Mouse (Mus musculus): ENCODE results near the gene Micu1.

The Micu1 gene

GRCm38 (mm10) chr10:59887432-59887831, 185.2 kb downstream of the Micu1 start:
- in situ Hi-C loops (cut with MboI; ENCODE audit: low pct_unique_long_range_greater_than_20kb in 1 of 2, low sequenced_read_pairs in 2 of 2, unreplicated experiment in 1 of 2) = no loop called here

- in situ Hi-C loops (cut with MboI; ENCODE audit: low pct_unique_long_range_greater_than_20kb in 1 of 2, low sequenced_read_pairs in 2 of 2, unreplicated experiment in 1 of 2) = no loop called here
These were observed 187.1 kb downstream of the Micu1 start for GRCm38 (mm10) chr10:59889339-59889738.

- in situ Hi-C loops (cut with MboI; ENCODE audit: low pct_unique_long_range_greater_than_20kb in 1 of 2, low sequenced_read_pairs in 2 of 2, unreplicated experiment in 1 of 2) = no loop called here
These were observed 187.9 kb downstream of the Micu1 start for GRCm38 (mm10) chr10:59889953-59890751.

- in situ Hi-C loops (cut with MboI; ENCODE audit: low pct_unique_long_range_greater_than_20kb in 1 of 2, low sequenced_read_pairs in 2 of 2, unreplicated experiment in 1 of 2) = no loop called here
These were observed 190.7 kb downstream of the Micu1 start for GRCm38 (mm10) chr10:59892977-59893376.

- in situ Hi-C loops (cut with MboI; ENCODE audit: low pct_unique_long_range_greater_than_20kb in 1 of 2, low sequenced_read_pairs in 2 of 2, unreplicated experiment in 1 of 2) = no loop called here
These were observed 192.2 kb downstream of the Micu1 start for GRCm38 (mm10) chr10:59894251-59895160.

GRCm38 (mm10) chr10:59895460-59896186, 193.3 kb downstream of the Micu1 start:
- in situ Hi-C loops (cut with MboI; ENCODE audit: low pct_unique_long_range_greater_than_20kb in 1 of 2, low sequenced_read_pairs in 2 of 2, unreplicated experiment in 1 of 2) = no loop called here

GRCm38 (mm10) chr10:59896211-59896610, 193.9 kb downstream of the Micu1 start:
- in situ Hi-C loops (cut with MboI; ENCODE audit: low pct_unique_long_range_greater_than_20kb in 1 of 2, low sequenced_read_pairs in 2 of 2, unreplicated experiment in 1 of 2) = no loop called here

GRCm38 (mm10) chr10:59896911-59897331, 194.6 kb downstream of the Micu1 start:
- in situ Hi-C loops (cut with MboI; ENCODE audit: low pct_unique_long_range_greater_than_20kb in 1 of 2, low sequenced_read_pairs in 2 of 2, unreplicated experiment in 1 of 2) = no loop called here

GRCm38 (mm10) chr10:59897511-59897910, 195.2 kb downstream of the Micu1 start:
- in situ Hi-C loops (cut with MboI; ENCODE audit: low pct_unique_long_range_greater_than_20kb in 1 of 2, low sequenced_read_pairs in 2 of 2, unreplicated experiment in 1 of 2) = no loop called here

GRCm38 (mm10) chr10:59898180-59898778, 196.0 kb downstream of the Micu1 start:
- in situ Hi-C loops (cut with MboI; ENCODE audit: low pct_unique_long_range_greater_than_20kb in 1 of 2, low sequenced_read_pairs in 2 of 2, unreplicated experiment in 1 of 2) = no loop called here

GRCm38 (mm10) chr10:59898935-59899334, 196.7 kb downstream of the Micu1 start:
- in situ Hi-C loops (cut with MboI; ENCODE audit: low pct_unique_long_range_greater_than_20kb in 1 of 2, low sequenced_read_pairs in 2 of 2, unreplicated experiment in 1 of 2) = no loop called here

- in situ Hi-C loops (cut with MboI; ENCODE audit: low pct_unique_long_range_greater_than_20kb in 1 of 2, low sequenced_read_pairs in 2 of 2, unreplicated experiment in 1 of 2) = no loop called here
These were observed 197.3 kb downstream of the Micu1 start for GRCm38 (mm10) chr10:59899341-59900173.

GRCm38 (mm10) chr10:59900174-59900435, 197.8 kb downstream of the Micu1 start:
- in situ Hi-C loops (cut with MboI; ENCODE audit: low pct_unique_long_range_greater_than_20kb in 1 of 2, low sequenced_read_pairs in 2 of 2, unreplicated experiment in 1 of 2) = no loop called here

- in situ Hi-C loops (cut with MboI; ENCODE audit: low pct_unique_long_range_greater_than_20kb in 1 of 2, low sequenced_read_pairs in 2 of 2, unreplicated experiment in 1 of 2) = no loop called here
These were observed 198.7 kb downstream of the Micu1 start for GRCm38 (mm10) chr10:59900939-59901338.

- in situ Hi-C loops (cut with MboI; ENCODE audit: low pct_unique_long_range_greater_than_20kb in 1 of 2, low sequenced_read_pairs in 2 of 2, unreplicated experiment in 1 of 2) = no loop called here
These were observed 199.2 kb downstream of the Micu1 start for GRCm38 (mm10) chr10:59901463-59901862.

- in situ Hi-C loops (cut with MboI; ENCODE audit: low pct_unique_long_range_greater_than_20kb in 1 of 2, low sequenced_read_pairs in 2 of 2, unreplicated experiment in 1 of 2) = no loop called here
These were observed 199.8 kb downstream of the Micu1 start for GRCm38 (mm10) chr10:59901986-59902605.

GRCm38 (mm10) chr10:59902606-59902990, 200.3 kb downstream of the Micu1 start:
- in situ Hi-C loops (cut with MboI; ENCODE audit: low pct_unique_long_range_greater_than_20kb in 1 of 2, low sequenced_read_pairs in 2 of 2, unreplicated experiment in 1 of 2) = no loop called here

GRCm38 (mm10) chr10:59903170-59903569, 200.9 kb downstream of the Micu1 start:
- in situ Hi-C loops (cut with MboI; ENCODE audit: low pct_unique_long_range_greater_than_20kb in 1 of 2, low sequenced_read_pairs in 2 of 2, unreplicated experiment in 1 of 2) = no loop called here

Measured in mouse embryonic stem cell (cell line).